Mouse (Mus musculus) monocyte, adult 2 months (primary cell): Measurements from ENCODE around the gene Ubash3a.
A peak's percentile ranks its signal among the peaks of the same experiment; 100 is the strongest.
"Not testable (repeated sequence)": the region's sequence is repeated elsewhere in the genome, so short reads cannot be mapped to it uniquely, and the experiment has no call there.

Source experiments
- DNase-seq, 2 experiments: peaks; one replicate each; pipeline ENCODE4 v3.0.0; 2022; ENCODE audit warnings: low spot score in 2 of 2, low read depth in 1 of 2

Gene Ubash3a

GRCm38 (mm10) chr17:31260430-31260829 lies 52.8 kb downstream of the Ubash3a start:
- DNase-seq = no peak

DNA sequence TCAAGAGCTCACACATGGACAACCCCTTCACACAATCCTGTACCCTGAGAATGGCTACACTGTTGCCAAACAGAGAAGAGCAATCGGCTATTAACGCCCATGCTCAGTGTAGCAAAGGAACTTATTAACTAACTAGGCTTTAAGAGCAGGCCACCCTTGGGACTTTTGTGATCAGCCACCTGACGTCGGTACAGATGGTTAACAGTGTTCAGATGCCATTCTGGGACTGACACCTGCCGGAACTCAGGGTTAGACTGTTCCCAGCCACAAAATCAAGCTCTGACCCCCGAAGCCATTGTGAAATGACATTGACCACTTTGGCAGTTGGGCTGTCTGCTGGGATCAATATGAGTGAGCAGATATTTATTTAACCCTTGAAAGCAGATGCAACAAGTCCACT lies 53.7 kb downstream of the Ubash3a start:
- no peak for DNase-seq

DNA sequence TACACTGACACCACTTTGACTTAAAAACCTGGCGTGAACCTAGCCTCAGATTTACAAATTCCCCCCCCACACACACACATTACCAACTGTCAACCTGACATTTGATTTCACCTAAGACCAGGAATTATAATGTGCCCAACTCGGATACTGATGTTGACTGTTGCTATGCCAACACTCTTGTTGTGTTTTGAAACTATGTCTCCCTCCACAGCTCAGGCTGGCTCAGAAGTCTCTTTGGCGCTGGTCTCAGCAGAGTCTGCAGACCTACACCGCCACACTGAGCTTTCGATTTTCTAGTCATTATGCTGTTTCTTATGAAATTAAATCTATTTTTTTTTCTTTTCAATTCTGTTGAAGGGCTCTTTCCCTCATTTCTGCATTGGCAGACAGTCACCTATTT lies 55.0 kb downstream of the Ubash3a start:
- DNase-seq = no peak

DNA sequence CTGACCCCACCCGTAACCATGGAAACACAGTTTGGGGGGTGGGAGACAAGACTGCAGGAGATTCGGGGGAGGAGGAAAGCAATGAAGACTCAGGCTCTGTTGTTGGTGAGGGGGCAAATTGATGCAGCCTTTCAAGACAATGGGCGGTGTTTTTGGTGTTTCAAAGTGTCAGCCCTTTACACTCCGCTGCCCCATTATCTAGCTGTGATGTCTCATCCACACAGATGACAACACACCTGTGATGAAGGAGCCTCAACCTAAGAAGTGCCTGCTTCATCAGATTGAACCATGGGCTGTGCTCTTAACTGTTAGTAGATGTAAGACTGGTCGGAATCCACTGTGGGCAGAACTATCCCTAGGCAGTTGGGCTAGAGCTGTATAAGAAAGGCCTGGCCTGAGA lies 56.1 kb downstream of the Ubash3a start:
- no peak for DNase-seq

GRCm38 (mm10) chr17:31264372-31264771 lies 56.7 kb downstream of the Ubash3a start:
- no peak for DNase-seq

DNA sequence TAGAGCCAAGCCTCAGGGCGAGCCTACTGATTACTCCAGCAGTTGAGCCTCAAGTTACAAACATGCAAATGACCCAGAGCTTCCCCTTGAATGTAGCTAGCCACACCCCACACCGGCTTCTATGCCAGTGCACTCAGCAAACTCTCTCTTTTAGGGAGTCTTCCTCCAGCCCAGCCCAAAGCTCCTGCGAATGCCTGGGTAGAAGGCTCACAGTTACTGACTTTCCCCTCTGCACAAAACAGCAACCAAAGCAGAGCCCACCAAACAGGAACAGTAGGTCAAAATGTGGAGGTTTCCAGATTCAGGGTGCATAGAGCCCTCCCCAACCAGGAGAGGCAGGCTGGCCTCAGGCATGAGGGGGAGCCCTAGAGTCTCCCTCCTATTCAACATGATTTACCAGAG lies 57.5 kb downstream of the Ubash3a start:
- DNase-seq = no peak

GRCm38 (mm10) chr17:31265831-31266230 lies 58.2 kb downstream of the Ubash3a start:
- DNase-seq = no peak

- no peak for DNase-seq
These were observed 58.8 kb downstream of the Ubash3a start for GRCm38 (mm10) chr17:31266321-31266950.

DNA sequence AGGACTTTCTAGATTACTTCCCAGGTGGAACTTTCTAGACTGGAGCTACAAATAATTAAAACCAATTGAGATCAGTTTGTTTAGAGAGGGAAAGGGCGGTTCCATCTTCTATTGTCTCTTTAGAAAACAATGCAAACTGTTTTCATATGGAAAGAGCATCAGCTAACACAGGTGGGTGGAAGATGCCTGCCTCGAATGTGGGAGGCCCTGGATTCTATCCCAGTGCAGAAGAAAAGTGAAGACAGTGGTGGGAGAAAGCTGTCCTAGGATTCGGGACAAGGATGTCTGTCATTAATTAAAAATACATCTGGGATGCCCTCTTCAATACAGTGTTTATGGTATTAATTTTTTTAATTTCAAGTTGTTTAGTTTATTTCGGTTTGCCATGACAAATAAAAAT lies 59.5 kb downstream of the Ubash3a start:
- no peak for DNase-seq

- DNase-seq = no peak
These were observed 59.9 kb downstream of the Ubash3a start for GRCm38 (mm10) chr17:31267603-31268002.

- DNase-seq = no peak
These were observed 60.3 kb downstream of the Ubash3a start for GRCm38 (mm10) chr17:31268016-31268415.

DNA sequence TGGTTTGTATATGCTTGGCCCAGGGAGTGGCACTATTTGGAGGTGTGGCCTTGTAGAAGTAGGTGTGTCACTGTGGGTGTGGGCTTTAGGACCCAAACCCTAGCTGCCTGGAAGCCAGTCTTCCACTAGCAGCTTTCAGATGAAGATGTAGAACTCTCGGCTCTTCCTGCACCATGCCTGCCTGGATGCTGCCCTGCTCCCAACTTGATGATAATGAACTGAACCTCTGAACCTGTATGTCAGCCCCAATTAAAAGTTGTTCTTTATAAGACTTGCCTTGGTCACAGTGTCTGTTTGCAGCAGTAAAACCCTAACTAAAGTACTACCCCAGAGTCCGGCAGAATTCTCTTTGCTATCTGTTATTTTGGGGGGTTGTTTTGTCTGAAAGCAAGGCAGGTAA lies 62.1 kb downstream of the Ubash3a start:
- no peak for DNase-seq

GRCm38 (mm10) chr17:31270246-31270645 lies 62.6 kb downstream of the Ubash3a start:
- DNase-seq = no peak

DNA sequence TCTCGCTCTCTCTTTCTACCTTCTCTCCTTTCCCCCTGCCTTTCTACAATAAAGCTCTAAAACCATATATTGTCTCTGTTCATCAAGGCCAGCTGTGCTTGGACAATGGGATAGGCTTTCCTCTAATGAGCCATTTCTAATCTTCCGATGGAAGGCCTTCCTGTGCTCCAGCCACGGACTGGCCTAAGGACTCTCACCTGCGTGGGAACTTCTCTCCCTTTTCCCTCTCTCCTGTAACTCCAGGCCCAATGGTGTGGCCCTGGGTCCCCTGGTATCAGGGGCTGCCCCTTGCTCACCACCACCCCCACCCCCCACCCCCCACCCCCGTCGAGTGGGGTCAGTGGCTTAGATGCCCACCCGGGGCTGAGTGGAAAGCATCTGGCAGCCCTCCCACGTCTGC lies 63.1 kb downstream of the Ubash3a start:
- DNase-seq = not testable (repeated sequence)

DNA sequence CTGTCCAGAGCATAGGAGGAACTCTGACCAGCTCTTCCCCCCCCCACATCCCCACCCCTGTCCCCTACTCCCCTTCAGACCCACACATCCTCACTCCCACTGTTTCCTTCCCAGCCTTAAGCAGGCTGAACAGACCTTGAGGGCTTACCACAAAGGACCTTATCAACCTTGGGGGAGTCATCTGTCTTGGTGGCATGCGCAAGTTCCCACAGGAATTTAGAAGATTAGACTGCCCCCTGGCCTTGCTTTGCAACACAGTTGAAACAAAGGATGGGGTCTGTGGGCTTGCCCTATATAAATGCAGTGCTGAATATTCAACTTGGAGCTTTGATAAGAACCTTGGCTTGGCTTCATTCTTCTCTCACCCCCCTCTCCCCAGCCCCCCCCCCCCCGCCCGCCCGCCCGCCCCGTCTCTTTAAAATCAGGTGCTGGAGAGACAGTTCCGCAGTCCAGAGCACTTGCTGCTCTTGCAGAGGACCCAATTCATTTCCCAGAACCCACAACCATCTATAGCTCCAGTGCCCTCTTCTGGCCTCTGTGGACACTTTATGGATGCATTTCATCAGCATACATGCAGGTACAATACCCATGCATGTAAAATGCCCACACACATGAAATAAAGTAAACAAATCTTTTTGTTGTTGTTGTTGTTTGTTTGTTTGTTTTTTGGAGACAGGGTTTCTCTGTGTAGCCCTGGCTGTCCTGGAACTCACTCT lies 63.6 kb downstream of the Ubash3a start:
- DNase-seq = no peak

GRCm38 (mm10) chr17:31272416-31273165 lies 64.9 kb downstream of the Ubash3a start:
- no peak for DNase-seq

DNA sequence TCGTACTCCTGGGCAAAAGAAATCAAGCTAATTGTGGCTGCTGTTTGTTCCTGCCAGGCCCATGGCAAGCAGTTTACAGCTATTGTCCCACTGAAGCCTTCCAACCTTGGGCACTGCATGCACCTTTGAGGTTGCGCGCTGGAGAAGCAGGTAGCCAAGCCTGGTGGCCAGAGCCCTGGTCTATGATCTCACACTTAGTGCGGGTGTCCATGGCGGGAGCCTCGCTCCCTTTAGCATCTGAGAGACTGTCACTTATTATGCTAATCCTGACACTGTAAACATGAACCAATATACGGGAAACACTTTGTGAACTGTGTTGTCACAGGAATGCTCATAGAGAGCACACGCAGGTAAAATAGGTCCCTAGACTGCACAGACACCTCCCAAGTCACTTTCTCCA lies 66.0 kb downstream of the Ubash3a start:
- no peak for DNase-seq

GRCm38 (mm10) chr17:31275181-31275580 lies 67.5 kb downstream of the Ubash3a start:
- no peak for DNase-seq

- no peak for DNase-seq
These were observed 68.7 kb downstream of the Ubash3a start for GRCm38 (mm10) chr17:31276207-31276921.

- DNase-seq = peak; percentile 71 to 88
These were observed 69.5 kb downstream of the Ubash3a start, which contains the start of gene Rsph1 for GRCm38 (mm10) chr17:31276922-31277918. Rsph1 (minus strand) TSS chr17:31277383.
